Mouse (Mus musculus): ENCODE measurements at regions not wholly inside any gene's neighbourhood (a gene's known extent, or its start where the extent isn't known, plus 50 kb on each side); places are given as distances from the start of the nearest gene placed in this dataset.

DNA sequence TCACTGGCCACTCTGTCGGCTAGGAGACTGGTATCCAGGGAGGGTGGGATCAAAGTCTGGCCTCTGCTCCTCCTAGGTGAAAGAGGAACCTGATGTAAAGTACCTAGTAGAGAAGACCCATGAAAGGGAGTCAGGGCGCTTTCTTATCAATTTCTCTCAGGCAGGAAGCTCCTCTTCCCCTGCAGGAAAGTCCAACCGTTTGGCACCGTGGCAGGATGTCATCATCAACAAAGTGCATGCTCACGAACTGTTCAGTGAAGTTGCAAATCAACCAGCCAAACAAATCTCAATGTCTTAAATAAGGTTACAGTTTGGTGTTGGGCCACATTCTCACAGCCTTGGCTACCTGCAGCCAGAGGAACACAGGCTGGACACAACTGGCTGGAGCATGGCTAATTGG lies 138.2 kb upstream of the Krr1 start:
- Histone ChIP-seq H3K4me3 (no peak overlapping the region), H3K9me3 (no peaks in the 10 kb centered on the region), H3K9ac (replicated peaks) (no peak overlapping the region), H3K27ac (replicated peaks) (no peak overlapping the region), H3K27me3 (no peaks in the 10 kb centered on the region), H3K4me1 (no peaks in the 10 kb centered on the region; the same call in 1 of the 2 replicates), H3K4me2 (replicated peaks) (no peak overlapping the region), H3K36me3 (no peaks in the 10 kb centered on the region)
- WGBS, result 80% methylated on average over 5 of the region's 5 CpGs
- ATAC-seq (replicated peaks), result no peak

GRCm38 (mm10) chr10:111834925-111835823 lies 137.3 kb upstream of the Krr1 start:
- WGBS, result 54% methylated on average over 11 of the region's 11 CpGs
- Histone ChIP-seq H3K9me3 (no peaks in the 10 kb centered on the region), H3K27me3 (no peaks in the 10 kb centered on the region), H3K4me1 (no peaks in the 10 kb centered on the region; the same call in 1 of the 2 replicates), H3K4me3 (no peak overlapping the region), H3K9ac (replicated peaks) (no peak overlapping the region), H3K4me2 (replicated peaks) (no peak overlapping the region), H3K36me3 (no peaks in the 10 kb centered on the region), H3K27ac (replicated peaks) (no peak overlapping the region)
- ATAC-seq (replicated peaks), result no peak

- H3K36me3 ChIP-seq, result no peaks in the 10 kb centered on the region
- no peak overlapping the region for H3K27ac ChIP-seq (replicated peaks)
- no peaks in the 10 kb centered on the region for H3K27me3 ChIP-seq
- H3K4me2 ChIP-seq (replicated peaks), result no peak overlapping the region
- no peaks in the 10 kb centered on the region for H3K9me3 ChIP-seq
- WGBS, result 51% methylated on average over 5 of the region's 5 CpGs
- no peak overlapping the region for H3K4me3 ChIP-seq
- no peak overlapping the region for H3K9ac ChIP-seq (replicated peaks)
- ATAC-seq (replicated peaks), result 0 out of 2 replicates have a peak, but pooled peaks have one; percentile 16
- no peaks in the 10 kb centered on the region; the same call in 1 of the 2 replicates for H3K4me1 ChIP-seq
Observed at GRCm38 (mm10) chr10:111836191-111836590, 136.3 kb upstream of the Krr1 start.

GRCm38 (mm10) chr10:111836802-111837201 lies 135.7 kb upstream of the Krr1 start:
- WGBS, result 90% methylated on average over 4 of the region's 4 CpGs
- no peak overlapping the region for H3K4me3 ChIP-seq
- no peak for ATAC-seq (replicated peaks)
- H3K4me2 ChIP-seq (replicated peaks), result no peak overlapping the region
- no peaks in the 10 kb centered on the region; the same call in 1 of the 2 replicates for H3K4me1 ChIP-seq
- H3K9me3 ChIP-seq, result no peaks in the 10 kb centered on the region
- no peak overlapping the region for H3K9ac ChIP-seq (replicated peaks)
- no peaks in the 10 kb centered on the region for H3K27me3 ChIP-seq
- no peaks in the 10 kb centered on the region for H3K36me3 ChIP-seq
- H3K27ac ChIP-seq (replicated peaks), result no peak overlapping the region

- Histone ChIP-seq H3K4me2 (replicated peaks) (no peak overlapping the region), H3K9ac (replicated peaks) (no peak overlapping the region), H3K27ac (replicated peaks) (no peak overlapping the region), H3K36me3 (no peaks in the 10 kb centered on the region), H3K27me3 (no peaks in the 10 kb centered on the region), H3K4me3 (no peak overlapping the region), H3K9me3 (no peaks in the 10 kb centered on the region), H3K4me1 (no peaks in the 10 kb centered on the region)
- ATAC-seq (replicated peaks), result no peak
- 63% methylated on average over 11 of the region's 11 CpGs for WGBS
Observed at GRCm38 (mm10) chr10:111842321-111842775, 130.1 kb upstream of the Krr1 start.

GRCm38 (mm10) chr10:111842896-111843295 lies 129.6 kb upstream of the Krr1 start:
- no peak for ATAC-seq (replicated peaks)
- no peak overlapping the region for H3K27ac ChIP-seq (replicated peaks)
- H3K9ac ChIP-seq (replicated peaks), result no peak overlapping the region
- no peak overlapping the region for H3K4me2 ChIP-seq (replicated peaks)
- H3K36me3 ChIP-seq, result no peaks in the 10 kb centered on the region
- no peaks in the 10 kb centered on the region for H3K4me1 ChIP-seq
- WGBS, result 73% methylated on average over 7 of the region's 7 CpGs
- no peaks in the 10 kb centered on the region for H3K27me3 ChIP-seq
- H3K4me3 ChIP-seq, result no peak overlapping the region
- H3K9me3 ChIP-seq, result no peaks in the 10 kb centered on the region

DNA sequence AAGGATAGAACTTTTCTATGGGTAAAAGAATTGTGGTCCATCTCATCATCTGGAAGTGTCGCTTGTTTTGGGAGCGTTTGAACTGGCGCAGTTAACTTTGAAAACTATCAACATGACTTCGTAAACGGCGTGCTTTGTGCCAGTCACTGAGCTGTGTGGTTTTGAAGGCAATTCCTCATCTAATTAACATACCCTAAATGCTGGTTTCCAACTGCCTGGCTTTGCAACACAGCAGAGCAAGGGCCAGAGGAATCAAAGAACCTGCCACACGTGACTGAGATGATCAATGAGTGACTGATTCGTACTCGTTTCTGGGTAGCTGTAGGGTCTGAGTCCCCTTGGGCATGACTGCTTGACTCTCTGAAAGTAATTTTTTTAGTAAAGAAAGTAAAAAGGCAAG lies 129.2 kb upstream of the Krr1 start:
- 46% methylated on average over 9 of the region's 9 CpGs for WGBS
- Histone ChIP-seq H3K4me2 (replicated peaks) (no peak overlapping the region), H3K27ac (replicated peaks) (no peak overlapping the region), H3K9me3 (no peaks in the 10 kb centered on the region), H3K4me1 (no peaks in the 10 kb centered on the region), H3K4me3 (no peak overlapping the region), H3K9ac (replicated peaks) (no peak overlapping the region), H3K36me3 (no peaks in the 10 kb centered on the region), H3K27me3 (no peaks in the 10 kb centered on the region)
- ATAC-seq (replicated peaks), result no peak

DNA sequence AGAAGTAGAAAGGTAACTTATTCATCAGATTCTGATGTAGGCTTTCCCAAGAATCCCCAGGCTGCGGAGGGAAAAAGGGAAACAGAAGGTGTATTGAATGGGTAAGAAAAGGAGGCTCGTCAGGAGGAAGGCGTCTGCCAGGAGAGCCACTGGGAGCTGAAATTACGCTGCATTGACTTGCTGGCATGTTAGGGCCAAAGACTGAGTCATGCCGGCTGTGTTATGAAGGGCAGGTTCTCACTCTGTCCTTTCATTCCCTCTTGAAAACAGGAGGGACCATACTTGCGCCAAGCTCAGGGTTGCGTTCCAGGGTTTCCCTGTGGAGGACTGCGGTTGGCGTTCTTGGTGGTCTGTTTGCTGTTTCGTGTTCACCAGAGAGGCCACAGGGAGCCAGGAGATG lies 128.3 kb upstream of the Krr1 start:
- H3K36me3 ChIP-seq, result no peaks in the 10 kb centered on the region
- H3K9ac ChIP-seq (replicated peaks), result no peak overlapping the region
- H3K4me1 ChIP-seq, result no peaks in the 10 kb centered on the region
- no peak overlapping the region for H3K27ac ChIP-seq (replicated peaks)
- H3K4me3 ChIP-seq, result no peak overlapping the region
- no peak for ATAC-seq (replicated peaks)
- H3K9me3 ChIP-seq, result no peaks in the 10 kb centered on the region
- H3K4me2 ChIP-seq (replicated peaks), result no peak overlapping the region
- WGBS, result 79% methylated on average over 10 of the region's 10 CpGs
- no peaks in the 10 kb centered on the region for H3K27me3 ChIP-seq

- Histone ChIP-seq H3K27me3 (no peaks in the 10 kb centered on the region), H3K27ac (replicated peaks) (no peak overlapping the region), H3K9ac (replicated peaks) (no peak overlapping the region), H3K4me2 (replicated peaks) (no peak overlapping the region), H3K4me1 (no peaks in the 10 kb centered on the region), H3K36me3 (no peaks in the 10 kb centered on the region), H3K4me3 (no peak overlapping the region), H3K9me3 (no peaks in the 10 kb centered on the region)
- 93% methylated on average over 2 of the region's 2 CpGs for WGBS
- no peak for ATAC-seq (replicated peaks)
Observed at GRCm38 (mm10) chr10:111845946-111846345, 126.5 kb upstream of the Krr1 start.

- H3K9ac ChIP-seq (replicated peaks), result no peak overlapping the region
- 84% methylated on average over 5 of the region's 5 CpGs for whole genome bisulfite sequencing
- H3K27me3 ChIP-seq, result no peaks in the 10 kb centered on the region
- no peaks in the 10 kb centered on the region for H3K4me1 ChIP-seq
- ATAC-seq (replicated peaks), result no peak
- no peaks in the 10 kb centered on the region for H3K9me3 ChIP-seq
- H3K4me3 ChIP-seq, result no peak overlapping the region
- no peak overlapping the region for H3K4me2 ChIP-seq (replicated peaks)
- H3K27ac ChIP-seq (replicated peaks), result no peak overlapping the region
- H3K36me3 ChIP-seq, result no peaks in the 10 kb centered on the region
Observed at GRCm38 (mm10) chr10:111854254-111854653, 118.2 kb upstream of the Krr1 start.

GRCm38 (mm10) chr10:111855496-111855895 lies 117.0 kb upstream of the Krr1 start:
- no peak overlapping the region for H3K4me2 ChIP-seq (replicated peaks)
- H3K4me3 ChIP-seq, result no peak overlapping the region
- no peak for ATAC-seq (replicated peaks)
- no peaks in the 10 kb centered on the region for H3K27me3 ChIP-seq
- no peaks in the 10 kb centered on the region for H3K9me3 ChIP-seq
- H3K9ac ChIP-seq (replicated peaks), result no peak overlapping the region
- 97% methylated on average over 18 of the region's 18 CpGs for WGBS
- H3K4me1 ChIP-seq, result no peaks in the 10 kb centered on the region
- no peak overlapping the region for H3K27ac ChIP-seq (replicated peaks)
- H3K36me3 ChIP-seq, result no peaks in the 10 kb centered on the region

- no peaks in the 10 kb centered on the region for H3K9me3 ChIP-seq
- 90% methylated on average over 6 of the region's 6 CpGs for WGBS
- no peak for ATAC-seq (replicated peaks)
- no peak overlapping the region for H3K27ac ChIP-seq (replicated peaks)
- H3K4me2 ChIP-seq (replicated peaks), result no peak overlapping the region
- H3K9ac ChIP-seq (replicated peaks), result no peak overlapping the region
- no peaks in the 10 kb centered on the region for H3K4me1 ChIP-seq
- no peak overlapping the region for H3K4me3 ChIP-seq
- H3K27me3 ChIP-seq, result no peaks in the 10 kb centered on the region
- H3K36me3 ChIP-seq, result no peaks in the 10 kb centered on the region
Observed at GRCm38 (mm10) chr10:111858403-111858802, 114.1 kb upstream of the Krr1 start.

Data from forebrain, embryonic 15.5 days (tissue).